ENCODE assay signal across 14 mouse cellular contexts in genomic region chr2:79602306-79602705, GRCm38 (mm10). TPM values are rescaled to one million over a fixed set of nuclear protein-coding genes. Genes with fewer than 3 reads are reported as not detected.
DNase-seq lines count a peak whose midpoint lies in the region; ATAC-seq and TF ChIP-seq lines count a peak whose summit lies in the region.
"Had no signal": no experiment of that assay in that cellular context is flagged by ENCODE, and none has a peak within 500 bp of the region (broad histone marks: within the 10 kb centered on the region; RNA-seq: fewer than 3 reads in every experiment).

No protein-coding gene starts in this region.

- no peak overlapping the region for H3K9ac ChIP-seq in heart, embryonic 13.5 days
- no peak overlapping the region for H3K9ac ChIP-seq in limb, embryonic 14.5 days (ENCODE audit: low read depth, low read length, severe bottlenecking)
- H3K9ac ChIP-seq in intestine, embryonic 16.5 days (ENCODE audit: low read depth, low read length) = no peak overlapping the region
- H3K9ac ChIP-seq: neural tube, embryonic 12.5 days had no signal

- no peak overlapping the region for H3K4me2 ChIP-seq in heart, embryonic 13.5 days
- H3K4me2 ChIP-seq in limb, embryonic 14.5 days (replicated peaks; ENCODE audit: low read depth, low read length, severe bottlenecking) = no peak overlapping the region
- no peak overlapping the region for H3K4me2 ChIP-seq in intestine, embryonic 16.5 days (ENCODE audit: low read depth, low read length)
- H3K4me2 ChIP-seq: neural tube, embryonic 12.5 days had no signal

- H3K4me1 ChIP-seq in heart, embryonic 13.5 days = peaks cover 27% of the 10 kb centered on the region
- peaks cover 3% of the 10 kb centered on the region; the same call in 1 of the 2 replicates for H3K4me1 ChIP-seq in limb, embryonic 14.5 days (ENCODE audit: control insufficient read depth, insufficient read depth, low read length)
- H3K4me1 ChIP-seq in limb, embryonic 10.5 days = no peaks in the 10 kb centered on the region
- peaks cover 26% of the 10 kb centered on the region for H3K4me1 ChIP-seq in intestine, embryonic 16.5 days (ENCODE audit: control insufficient read depth, insufficient read depth, low read length)
- H3K4me1 ChIP-seq: neural tube, embryonic 12.5 days had no signal

- WGBS in heart, embryonic 13.5 days = 79% methylated on average over 6 of the region's 6 CpGs
- 46% methylated on average over 6 of the region's 6 CpGs for WGBS in limb, embryonic 14.5 days
- WGBS in limb, embryonic 10.5 days = 77% methylated on average over 6 of the region's 6 CpGs
- WGBS in intestine, embryonic 16.5 days = 67% methylated on average over 6 of the region's 6 CpGs

- DNase-seq in heart, adult 8-10 months (ENCODE audit: low spot score) = no peak
- peak; percentile 4 for DNase-seq in limb, embryonic 14.5 days (ENCODE audit: low spot score)
- no peak for DNase-seq in limb, embryonic 10.5 days (ENCODE audit: low spot score)
- DNase-seq in kidney, postnatal 4 days = peak; percentile 31 to 53
- DNase-seq in ovary, postnatal 10 days (ENCODE audit: low spot score) = no peak
- no peak for DNase-seq in left cerebral cortex, postnatal 25 days (ENCODE audit: low spot score in 2 of 2)
- DNase-seq: adrenal gland, adult 2 months; B cell, adult 2 months; liver; lung, adult 18-20 months; right cerebral cortex, postnatal 25 days had no signal

- no peaks in the 10 kb centered on the region for H3K9me3 ChIP-seq in heart, embryonic 13.5 days
- no peaks in the 10 kb centered on the region for H3K9me3 ChIP-seq in limb, embryonic 14.5 days (ENCODE audit: control insufficient read depth, low read length)
- H3K9me3 ChIP-seq in limb, embryonic 10.5 days (replicated peaks) = no peaks in the 10 kb centered on the region
- no peaks in the 10 kb centered on the region for H3K9me3 ChIP-seq in intestine, embryonic 16.5 days (ENCODE audit: control insufficient read depth, low read length)
- H3K9me3 ChIP-seq: neural tube, embryonic 12.5 days had no signal

- H3K4me3 ChIP-seq in heart, embryonic 13.5 days = no peak overlapping the region
- no peak overlapping the region for H3K4me3 ChIP-seq in limb, embryonic 14.5 days (replicated peaks; ENCODE audit: low read length)
- no peak overlapping the region for H3K4me3 ChIP-seq in limb, embryonic 10.5 days
- no peak overlapping the region for H3K4me3 ChIP-seq in intestine, embryonic 16.5 days (ENCODE audit: low read length)
- H3K4me3 ChIP-seq: neural tube, embryonic 12.5 days had no signal

- no peaks in the 10 kb centered on the region for H3K27me3 ChIP-seq in heart, embryonic 13.5 days (replicated peaks)
- H3K27me3 ChIP-seq in limb, embryonic 14.5 days (ENCODE audit: control insufficient read depth, insufficient read depth, low read length) = no peaks in the 10 kb centered on the region
- no peaks in the 10 kb centered on the region for H3K27me3 ChIP-seq in limb, embryonic 10.5 days (ENCODE audit: low read depth, poor library complexity, severe bottlenecking)
- no peaks in the 10 kb centered on the region for H3K27me3 ChIP-seq in intestine, embryonic 16.5 days (replicated peaks; ENCODE audit: control insufficient read depth, insufficient read depth, low read length)
- H3K27me3 ChIP-seq: neural tube, embryonic 12.5 days had no signal

- H3K36me3 ChIP-seq in heart, embryonic 13.5 days = no peaks in the 10 kb centered on the region
- no peaks in the 10 kb centered on the region for H3K36me3 ChIP-seq in limb, embryonic 14.5 days (ENCODE audit: control insufficient read depth, insufficient read depth, low read length)
- H3K36me3 ChIP-seq in limb, embryonic 10.5 days = no peaks in the 10 kb centered on the region
- no peaks in the 10 kb centered on the region for H3K36me3 ChIP-seq in intestine, embryonic 16.5 days (ENCODE audit: control insufficient read depth, insufficient read depth, low read length)
- H3K36me3 ChIP-seq: neural tube, embryonic 12.5 days had no signal

- TF ChIP-seq POLR2A in limb, embryonic 14.5 days (IDR thresholded peaks at IDR 0.05; ENCODE audit: borderline replicate concordance, extremely low read depth, insufficient read depth, insufficient read length) = no peak

- intact Hi-C loops in left cerebral cortex, postnatal 25 days (cut with DNase I) = no loop called here

- H3K27ac ChIP-seq in heart, embryonic 13.5 days (replicated peaks) = peak overlapping the region; percentile 76; the same call in 1 of the 2 replicates
- no peak overlapping the region for H3K27ac ChIP-seq in limb, embryonic 14.5 days (replicated peaks; ENCODE audit: low read depth, low read length)
- H3K27ac ChIP-seq in limb, embryonic 10.5 days = no peak overlapping the region
- peak overlapping the region; percentile 58 for H3K27ac ChIP-seq in intestine, embryonic 16.5 days (ENCODE audit: low read length)
- H3K27ac ChIP-seq: neural tube, embryonic 12.5 days had no signal

- ATAC-seq in heart, embryonic 13.5 days (ENCODE audit: extremely low read depth, insufficient number of reproducible peaks, low FRiP score, low TSS enrichment) = no peak
- no peak for ATAC-seq in limb, embryonic 14.5 days (ENCODE audit: low FRiP score, low read depth)
- no peak for ATAC-seq in intestine, embryonic 16.5 days

RNA-seq across cellular contexts. Expression of gene Itprid2, which starts 32.8 kb away (rescaled TPM):
- 6.4 and 6.9 TPM in 2 replicates for polyA plus RNA-seq in heart, embryonic 13.5 days (2015; fragmentation: Nextera tagmentation; extraction: Ambion mirVana)
- 10 to 100 TPM; 19.1 to 25.1 (median 21.7) TPM for total RNA-seq in heart, adult 8-10 months (2022)
- 9.0 and 9.3 TPM in 2 replicates for polyA plus RNA-seq in limb, embryonic 14.5 days (2012; rRNA removed)
- polyA plus RNA-seq in limb, embryonic 14.5 days (2014; fragmentation: Nextera tagmentation; extraction: Ambion mirVana) = 14.8 and 17.0 TPM in 2 replicates
- 4.4 and 5.6 TPM in 2 replicates for polyA plus RNA-seq in limb, embryonic 10.5 days (2016; fragmentation: Nextera tagmentation; extraction: Ambion mirVana)
- polyA plus RNA-seq in intestine, embryonic 16.5 days (2015; fragmentation: Nextera tagmentation; extraction: Ambion mirVana) = 15.5 and 17.6 TPM in 2 replicates
- 10 to 100 TPM; 32.8 to 33.4 TPM for total RNA-seq in left cerebral cortex, postnatal 25 days (2021)

Comparison
In these comparisons a context has a peak if more than half of its experiments do, and no peak if none do; other contexts are left out.
1. DNase-seq: peak in limb, embryonic 14.5 days (single experiment) and kidney, postnatal 4 days (2 of 2); none in heart, adult 8-10 months (single experiment), limb, embryonic 10.5 days (single experiment), ovary, postnatal 10 days (single experiment) and left cerebral cortex, postnatal 25 days (0 of 2).
2. H3K27ac ChIP-seq: peak in heart, embryonic 13.5 days (single experiment) and intestine, embryonic 16.5 days (single experiment); none in limb, embryonic 14.5 days (single experiment) and limb, embryonic 10.5 days (single experiment).